Mouse (Mus musculus) lung, adult 2 months (tissue): ENCODE measurements around the gene Afdn.

Experiments used
- CTCF ChIP-seq: fragments of 200-500 bp; IDR thresholded peaks from 2 replicates; pipeline ENCODE4 v1.5.1; 2011; ENCODE audit warnings: mild to moderate bottlenecking, low read length, control low read depth; ENCODE audit not compliant: insufficient read depth
- POLR2A ChIP-seq: fragments of 200-500 bp; IDR thresholded peaks from 2 replicates; pipeline ENCODE4 v1.6.1; 2011; ENCODE audit warnings: low read depth, mild to moderate bottlenecking, control low read depth, low read length, borderline replicate concordance; ENCODE audit errors: extremely low read depth

- TF ChIP-seq POLR2A (no peak), CTCF (no peak)
Measured at GRCm38 (mm10) chr17:13720187-13720586, 40.2 kb upstream of the Afdn start.
